In genomic region chr11:53786058-53787031, GRCm38 (mm10) we compare ENCODE assay signal across 13 mouse cellular contexts. TPM values are rescaled to one million over a fixed set of nuclear protein-coding genes. Genes with fewer than 3 reads are reported as not detected.
DNase-seq lines count a peak whose midpoint lies in the region; ATAC-seq and TF ChIP-seq lines count a peak whose summit lies in the region.
"Had no signal": no experiment of that assay in that cellular context is flagged by ENCODE, and none has a peak within 500 bp of the region (broad histone marks: within the 10 kb centered on the region; RNA-seq: fewer than 3 reads in every experiment).

No protein-coding gene starts in this region.

- no peaks in the 10 kb centered on the region for H3K36me3 ChIP-seq in thymus, adult 2 months (ENCODE audit: control insufficient read depth, insufficient read depth, low read length)
- no peaks in the 10 kb centered on the region for H3K36me3 ChIP-seq in lung, embryonic 16.5 days (ENCODE audit: control insufficient read depth, insufficient read depth, low read length)
- H3K36me3 ChIP-seq in midbrain, embryonic 15.5 days (replicated peaks) = no peaks in the 10 kb centered on the region
- H3K36me3 ChIP-seq: embryonic facial prominence, embryonic 12.5 days; intestine, embryonic 15.5 days; limb, embryonic 12.5 days; neural tube, embryonic 12.5 days had no signal

- peak overlapping the region; percentile 83 for H3K27ac ChIP-seq in gastrocnemius, adult 2 months
- peak overlapping the region; percentile 76; the same call in 1 of the 2 replicates for H3K27ac ChIP-seq in thymus, adult 2 months (ENCODE audit: control insufficient read depth, insufficient read depth, low read length)
- H3K27ac ChIP-seq in lung, embryonic 16.5 days (ENCODE audit: low read length) = peak overlapping the region; percentile 7; the same call in 1 of the 2 replicates
- no peak overlapping the region for H3K27ac ChIP-seq in midbrain, embryonic 15.5 days
- H3K27ac ChIP-seq: embryonic facial prominence, embryonic 12.5 days; intestine, embryonic 15.5 days; limb, embryonic 12.5 days; neural tube, embryonic 12.5 days had no signal

- H3K4me1 ChIP-seq in thymus, adult 2 months (replicated peaks; ENCODE audit: control insufficient read depth, insufficient read depth, low read length) = peaks cover 23% of the 10 kb centered on the region
- peaks cover 5% of the 10 kb centered on the region; the same call in 1 of the 2 replicates for H3K4me1 ChIP-seq in lung, embryonic 16.5 days (replicated peaks; ENCODE audit: control insufficient read depth, insufficient read depth, low read length)
- no peaks in the 10 kb centered on the region for H3K4me1 ChIP-seq in midbrain, embryonic 15.5 days
- H3K4me1 ChIP-seq: embryonic facial prominence, embryonic 12.5 days; neural tube, embryonic 12.5 days had no signal

- no peak overlapping the region for H3K4me3 ChIP-seq in gastrocnemius, adult 2 months
- no peak overlapping the region for H3K4me3 ChIP-seq in thymus, adult 2 months (ENCODE audit: control insufficient read depth, insufficient read depth, low read length)
- no peak overlapping the region for H3K4me3 ChIP-seq in lung, embryonic 16.5 days (ENCODE audit: low read length)
- no peak overlapping the region for H3K4me3 ChIP-seq in midbrain, embryonic 15.5 days
- H3K4me3 ChIP-seq: embryonic facial prominence, embryonic 12.5 days; intestine, embryonic 15.5 days; limb, embryonic 12.5 days; neural tube, embryonic 12.5 days had no signal

- intact Hi-C loops in gastrocnemius, adult 2 months (cut with DNase I) = no loop called here

- H3K9me3 ChIP-seq in lung, embryonic 16.5 days (ENCODE audit: control insufficient read depth, low read length) = no peaks in the 10 kb centered on the region
- no peaks in the 10 kb centered on the region for H3K9me3 ChIP-seq in midbrain, embryonic 15.5 days
- H3K9me3 ChIP-seq: embryonic facial prominence, embryonic 12.5 days; intestine, embryonic 15.5 days; neural tube, embryonic 12.5 days had no signal

- H3K27me3 ChIP-seq in thymus, adult 2 months (ENCODE audit: control insufficient read depth, insufficient read depth, low read length) = no peaks in the 10 kb centered on the region
- H3K27me3 ChIP-seq in lung, embryonic 16.5 days (ENCODE audit: control insufficient read depth, insufficient read depth, low read depth, low read length) = no peaks in the 10 kb centered on the region
- no peaks in the 10 kb centered on the region for H3K27me3 ChIP-seq in midbrain, embryonic 15.5 days (replicated peaks)
- H3K27me3 ChIP-seq: CH12.LX; embryonic facial prominence, embryonic 12.5 days; intestine, embryonic 15.5 days; limb, embryonic 12.5 days; neural tube, embryonic 12.5 days had no signal

- no peak for TF ChIP-seq POLR2A in thymus, adult 2 months (IDR thresholded peaks at IDR 0.05; ENCODE audit: control insufficient read depth, extremely low read depth, insufficient read depth, low read length, poor library complexity)

- H3K9ac ChIP-seq in lung, embryonic 16.5 days (ENCODE audit: low read length) = no peak overlapping the region
- no peak overlapping the region for H3K9ac ChIP-seq in midbrain, embryonic 15.5 days
- H3K9ac ChIP-seq: embryonic facial prominence, embryonic 12.5 days; intestine, embryonic 15.5 days; limb, embryonic 12.5 days; neural tube, embryonic 12.5 days had no signal

- 54% methylated on average over 13 of the region's 13 CpGs for WGBS in thymus, adult 2 months
- WGBS in lung, embryonic 16.5 days = 65% methylated on average over 13 of the region's 13 CpGs
- 84% methylated on average over 13 of the region's 13 CpGs for WGBS in midbrain, embryonic 15.5 days

- no peak for ATAC-seq in lung, embryonic 16.5 days (ENCODE audit: low read depth)
- ATAC-seq in midbrain, embryonic 15.5 days (replicated peaks) = no peak
- ATAC-seq: intestine, embryonic 15.5 days had no signal

- peak; percentile 40 for DNase-seq in gastrocnemius, adult 2 months
- no peak for DNase-seq in gastrocnemius, adult 18-20 months (ENCODE audit: low spot score)
- no peak for DNase-seq in thymus, adult 2 months
- DNase-seq in thymus, postnatal 0 days (ENCODE audit: low spot score) = no peak
- no peak for DNase-seq in frontal cortex, postnatal 14 days (ENCODE audit: low spot score in 2 of 2)
- DNase-seq in right cerebral cortex, postnatal 14 days = no peak

- no peak for TF ChIP-seq CTCF in gastrocnemius, adult 2 months (IDR thresholded peaks at IDR 0.05)
- TF ChIP-seq CTCF in thymus, adult 2 months (IDR thresholded peaks at IDR 0.05; ENCODE audit: borderline replicate concordance, control insufficient read depth, extremely low read depth, insufficient read depth, low read length, poor library complexity) = no peak

- no peak overlapping the region for H3K4me2 ChIP-seq in lung, embryonic 16.5 days (ENCODE audit: low read depth, low read length)
- H3K4me2 ChIP-seq in midbrain, embryonic 15.5 days = no peak overlapping the region
- H3K4me2 ChIP-seq: embryonic facial prominence, embryonic 12.5 days; intestine, embryonic 15.5 days; limb, embryonic 12.5 days; neural tube, embryonic 12.5 days had no signal

RNA-seq across cellular contexts. Expression of gene Gm17334, which starts 13.4 kb away (rescaled TPM):
- under 1 TPM; 0.28 to 0.53 TPM for total RNA-seq in gastrocnemius, adult 2 months (2021)
- total RNA-seq in gastrocnemius, adult 18-20 months (2021) = not detected
- 0.86 and 0.98 TPM in 2 replicates for polyA plus RNA-seq in thymus, adult 2 months (2012; rRNA removed)
- polyA plus RNA-seq in thymus, postnatal 0 days (2015; fragmentation: Nextera tagmentation; extraction: Ambion mirVana) = 0.94 and 1.2 TPM in 2 replicates
- 0.24 and 0.39 TPM in 2 replicates for polyA plus RNA-seq in lung, embryonic 16.5 days (2015; fragmentation: Nextera tagmentation; extraction: Ambion mirVana)
- not detected in 2 replicates for polyA plus RNA-seq in midbrain, embryonic 15.5 days (2015; fragmentation: Nextera tagmentation; extraction: Ambion mirVana)
- polyA plus RNA-seq: embryonic facial prominence, embryonic 12.5 days; neural tube, embryonic 12.5 days had no signal

RNA-seq across cellular contexts. Expression of gene Irf1, which starts 16.5 kb away (rescaled TPM):
- total RNA-seq in gastrocnemius, adult 2 months (2021) = 1 to 10 TPM; 6.2 to 7.0 TPM
- total RNA-seq in gastrocnemius, adult 18-20 months (2021) = 1 to 10 TPM; 4.7 to 9.9 TPM
- 162 and 169 TPM in 2 replicates for polyA plus RNA-seq in thymus, adult 2 months (2012; rRNA removed)
- 105 and 114 TPM in 2 replicates for polyA plus RNA-seq in thymus, postnatal 0 days (2015; fragmentation: Nextera tagmentation; extraction: Ambion mirVana)
- polyA plus RNA-seq in lung, embryonic 16.5 days (2015; fragmentation: Nextera tagmentation; extraction: Ambion mirVana) = 29.7 and 33.9 TPM in 2 replicates
- 2.6 and 3.1 TPM in 2 replicates for polyA plus RNA-seq in midbrain, embryonic 15.5 days (2015; fragmentation: Nextera tagmentation; extraction: Ambion mirVana)
